Mouse (Mus musculus): Measurements from ENCODE around the gene Cym. TPM values are rescaled to one million over a fixed set of nuclear protein-coding genes. Genes with fewer than 3 reads are reported as not detected.

Cym gene
- 1.0 and 7.4 TPM in 2 replicates for polyA plus RNA-seq (2015; fragmentation: Nextera tagmentation; extraction: Ambion mirVana)

DNA sequence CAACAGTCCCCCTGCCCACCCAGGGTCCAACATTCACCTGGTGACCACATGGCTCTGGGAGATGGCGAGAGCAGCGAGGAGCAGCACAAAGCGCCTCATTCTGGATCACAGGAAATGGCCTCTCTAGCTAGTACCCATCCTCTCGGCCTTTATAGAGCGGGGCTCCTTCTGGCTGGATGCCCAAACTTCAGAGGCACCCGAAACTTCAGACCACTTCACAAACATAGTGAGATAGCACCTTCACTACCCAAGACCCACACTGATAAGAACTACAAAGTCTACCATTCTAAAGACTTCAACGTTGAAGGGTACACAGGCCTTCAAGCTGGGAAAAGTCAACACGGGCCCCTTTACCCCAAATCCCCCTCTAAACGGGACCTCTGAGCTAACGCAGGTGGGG is at the start of gene Cym:
Gene Cym (minus strand): TSS at position 125 of the 400 bp plus-strand sequence.
- Histone ChIP-seq H3K27ac (replicated peaks) (no peak within 1 kb of the TSS), H3K9ac (no peak within 1 kb of the TSS), H3K4me3 (no peak within 1 kb of the TSS), H3K36me3 (no peaks in the 10 kb centered on the region), H3K9me3 (peaks cover 7% of the 10 kb centered on the region; the same call in 1 of the 2 replicates), H3K4me2 (no peak within 1 kb of the TSS), H3K4me1 (peaks cover 3% of the 10 kb centered on the region; the same call in 1 of the 2 replicates), H3K27me3 (replicated peaks) (peaks cover 7% of the 10 kb centered on the region; the same call in 1 of the 2 replicates)
- no peak for ATAC-seq (ENCODE audit: extremely low read depth, insufficient number of reproducible peaks, low FRiP score, low TSS enrichment)
- WGBS, result 66% methylated on average over 10 of the region's 10 CpGs

DNA sequence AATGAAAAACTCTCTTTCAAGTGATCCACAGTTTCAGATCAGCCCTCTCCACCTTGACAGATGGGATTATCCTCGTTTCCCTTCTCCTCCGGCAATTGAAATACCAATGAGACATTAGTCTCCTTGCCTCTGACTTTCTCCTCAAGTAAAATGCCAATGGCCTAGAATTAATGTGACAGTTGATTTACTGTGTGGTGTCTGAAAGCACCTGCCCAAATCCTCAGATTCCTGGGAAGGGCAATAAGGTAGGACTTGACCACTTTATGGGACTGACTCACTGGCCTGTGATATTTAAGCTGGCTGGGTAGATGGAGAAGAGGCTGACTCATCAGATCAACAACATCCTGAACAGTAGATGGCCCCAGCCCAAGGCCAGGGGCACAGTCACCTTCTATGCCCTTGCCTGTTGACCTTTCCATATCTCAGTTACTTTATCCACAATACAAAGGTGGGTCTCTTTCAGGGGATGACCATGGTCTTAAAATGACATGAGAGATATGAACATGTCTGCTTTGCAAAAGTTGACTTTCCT is 45.3 kb upstream of the Cym start:
- Histone ChIP-seq H3K9ac (no peak overlapping the region), H3K9me3 (no peaks in the 10 kb centered on the region), H3K4me3 (no peak overlapping the region), H3K27ac (replicated peaks) (no peak overlapping the region), H3K36me3 (no peaks in the 10 kb centered on the region), H3K4me1 (0 out of 2 replicates have a peak, but pooled peaks cover under 1% of the 10 kb centered on the region), H3K27me3 (replicated peaks) (no peaks in the 10 kb centered on the region), H3K4me2 (no peak overlapping the region)
- WGBS, result 71% methylated on average over 2 of the region's 2 CpGs
- no peak for ATAC-seq (ENCODE audit: extremely low read depth, insufficient number of reproducible peaks, low FRiP score, low TSS enrichment)

DNA sequence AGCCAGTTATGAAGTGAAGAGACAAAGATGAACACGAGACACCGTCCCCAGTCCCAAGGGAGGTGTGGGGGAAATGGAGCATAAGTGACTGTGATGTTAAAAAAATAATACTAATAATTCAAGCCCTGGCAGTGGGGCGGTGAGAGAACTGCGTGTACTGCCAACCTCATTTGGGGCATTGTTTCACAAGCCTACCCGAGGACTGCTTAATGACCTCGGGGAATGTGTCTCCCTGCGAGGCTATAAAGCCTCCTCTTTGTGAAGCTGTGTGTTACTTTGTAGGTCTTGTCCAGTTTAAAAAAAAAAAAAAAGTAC is 40.3 kb upstream of the Cym start:
- WGBS, result 69% methylated on average over 7 of the region's 7 CpGs
- no peak overlapping the region for H3K27ac ChIP-seq (replicated peaks)
- ATAC-seq (ENCODE audit: extremely low read depth, insufficient number of reproducible peaks, low FRiP score, low TSS enrichment), result no peak
- no peak overlapping the region for H3K4me3 ChIP-seq
- no peaks in the 10 kb centered on the region for H3K27me3 ChIP-seq (replicated peaks)
- 0 out of 2 replicates have a peak, but pooled peaks cover 5% of the 10 kb centered on the region for H3K4me1 ChIP-seq
- no peak overlapping the region for H3K4me2 ChIP-seq
- no peaks in the 10 kb centered on the region for H3K9me3 ChIP-seq
- no peaks in the 10 kb centered on the region for H3K36me3 ChIP-seq
- H3K9ac ChIP-seq, result no peak overlapping the region

DNA sequence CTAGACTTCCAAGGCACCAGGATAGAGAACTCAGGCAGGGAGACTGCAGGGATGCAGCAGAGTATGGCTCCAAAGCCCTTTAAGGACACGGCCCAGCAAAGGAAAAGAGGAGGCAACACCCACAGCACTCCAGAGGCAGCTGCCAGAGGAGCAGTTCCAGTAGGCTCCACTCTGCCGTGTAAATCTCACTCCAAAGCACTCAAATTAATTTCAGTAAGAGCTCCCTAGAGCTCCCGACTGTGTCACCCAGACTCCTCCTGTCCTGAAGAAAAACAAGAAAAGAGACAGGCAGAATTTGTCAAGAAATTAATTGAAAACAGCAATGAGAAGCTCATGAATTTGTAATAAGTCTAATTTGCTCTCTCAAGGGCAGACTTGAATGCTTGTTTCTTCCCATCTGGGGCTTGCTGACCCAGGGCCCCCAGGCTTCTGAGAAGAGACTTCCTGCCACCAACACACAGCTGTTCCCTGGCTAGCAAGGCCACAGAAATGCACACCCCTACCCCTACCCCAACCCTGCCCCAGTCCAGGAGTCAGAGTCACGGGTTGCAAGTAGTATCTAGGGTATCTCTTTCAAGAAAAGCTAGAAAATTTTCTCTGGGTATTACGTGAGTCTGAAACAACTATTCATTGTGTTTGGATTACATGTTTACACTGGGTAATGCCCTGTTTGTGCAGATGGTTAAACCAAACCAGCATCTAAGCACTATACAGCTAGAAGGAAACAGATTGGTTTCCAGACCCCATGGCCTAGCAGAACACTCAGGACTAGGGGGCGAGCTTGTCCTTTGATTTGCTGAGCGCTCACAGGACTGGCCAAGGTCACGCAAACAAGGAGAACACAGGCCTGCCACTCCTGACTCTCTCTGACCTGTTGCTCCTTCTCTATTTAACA is 39.7 kb upstream of the Cym start:
- H3K4me2 ChIP-seq, result no peak overlapping the region
- no peaks in the 10 kb centered on the region for H3K9me3 ChIP-seq
- H3K27me3 ChIP-seq (replicated peaks), result no peaks in the 10 kb centered on the region
- H3K36me3 ChIP-seq, result no peaks in the 10 kb centered on the region
- no peak overlapping the region for H3K9ac ChIP-seq
- no peak overlapping the region for H3K27ac ChIP-seq (replicated peaks)
- WGBS, result 50% methylated on average over 8 of the region's 8 CpGs
- H3K4me1 ChIP-seq, result 0 out of 2 replicates have a peak, but pooled peaks cover 5% of the 10 kb centered on the region
- no peak for ATAC-seq (ENCODE audit: extremely low read depth, insufficient number of reproducible peaks, low FRiP score, low TSS enrichment)
- no peak overlapping the region for H3K4me3 ChIP-seq

GRCm38 (mm10) chr3:107257924-107258323 is 36.4 kb upstream of the Cym start:
- Histone ChIP-seq H3K36me3 (no peaks in the 10 kb centered on the region), H3K9me3 (no peaks in the 10 kb centered on the region), H3K27ac (replicated peaks) (no peak overlapping the region), H3K4me2 (no peak overlapping the region), H3K9ac (no peak overlapping the region), H3K27me3 (replicated peaks) (no peaks in the 10 kb centered on the region), H3K4me1 (0 out of 2 replicates have a peak, but pooled peaks cover 5% of the 10 kb centered on the region), H3K4me3 (no peak overlapping the region)
- 58% methylated on average over 5 of the region's 5 CpGs for WGBS
- no peak for ATAC-seq (ENCODE audit: extremely low read depth, insufficient number of reproducible peaks, low FRiP score, low TSS enrichment)

GRCm38 (mm10) chr3:107256724-107257123 is 35.2 kb upstream of the Cym start:
- Histone ChIP-seq H3K36me3 (no peaks in the 10 kb centered on the region), H3K4me2 (no peak overlapping the region), H3K27ac (replicated peaks) (no peak overlapping the region), H3K4me3 (no peak overlapping the region), H3K4me1 (0 out of 2 replicates have a peak, but pooled peaks cover 3% of the 10 kb centered on the region), H3K9ac (no peak overlapping the region), H3K27me3 (replicated peaks) (no peaks in the 10 kb centered on the region), H3K9me3 (no peaks in the 10 kb centered on the region)
- no peak for ATAC-seq (ENCODE audit: extremely low read depth, insufficient number of reproducible peaks, low FRiP score, low TSS enrichment)
- 70% methylated on average over 7 of the region's 7 CpGs for WGBS

DNA sequence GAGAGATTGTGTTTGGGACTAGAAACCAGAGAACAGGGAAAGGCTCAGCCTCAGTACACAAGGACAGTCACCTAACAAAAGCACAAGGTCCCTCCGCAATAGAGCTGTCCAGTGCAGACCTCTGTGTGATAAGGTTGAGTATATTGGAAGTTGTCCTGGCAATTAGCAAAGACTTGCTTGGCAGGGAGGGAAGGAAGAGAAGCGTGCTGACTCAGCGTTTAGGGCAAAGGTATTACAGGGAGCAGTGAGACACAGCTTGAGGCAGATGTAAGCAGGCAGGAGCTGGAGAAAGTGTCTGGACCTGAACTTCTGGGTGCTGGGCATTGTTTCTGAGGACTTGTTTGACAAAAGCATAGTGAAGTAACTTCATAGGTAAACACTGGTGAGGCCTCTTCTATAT is 34.5 kb upstream of the Cym start:
- Histone ChIP-seq H3K4me2 (no peak overlapping the region), H3K4me1 (no peaks in the 10 kb centered on the region), H3K27me3 (replicated peaks) (no peaks in the 10 kb centered on the region), H3K9ac (no peak overlapping the region), H3K36me3 (no peaks in the 10 kb centered on the region), H3K9me3 (no peaks in the 10 kb centered on the region), H3K4me3 (no peak overlapping the region), H3K27ac (replicated peaks) (no peak overlapping the region)
- WGBS, result 67% methylated on average over 3 of the region's 3 CpGs
- ATAC-seq (ENCODE audit: extremely low read depth, insufficient number of reproducible peaks, low FRiP score, low TSS enrichment), result no peak

DNA sequence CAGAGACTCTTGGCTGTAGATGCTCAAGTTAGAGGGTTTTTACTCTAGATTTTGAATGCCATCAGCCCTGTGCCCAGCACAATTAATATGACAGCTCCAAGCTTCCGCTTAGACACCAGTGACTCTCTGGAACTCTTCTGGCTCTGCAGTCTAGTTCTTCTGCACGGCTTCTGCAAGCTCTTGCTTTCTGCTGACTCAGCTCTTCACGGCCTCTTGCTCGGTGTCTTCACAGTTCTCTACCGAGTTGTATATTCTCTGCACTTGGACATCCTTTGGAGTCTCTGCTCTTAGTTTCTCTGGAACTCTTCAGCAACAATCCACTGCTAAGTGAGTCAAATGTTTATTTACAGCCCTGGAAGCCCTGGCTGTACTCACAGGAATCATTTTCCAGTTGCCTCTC is 32.4 kb upstream of the Cym start:
- no peak for ATAC-seq (ENCODE audit: extremely low read depth, insufficient number of reproducible peaks, low FRiP score, low TSS enrichment)
- 70% methylated on average over 5 of the region's 5 CpGs for WGBS
- H3K27ac ChIP-seq (replicated peaks), result no peak overlapping the region
- H3K4me3 ChIP-seq, result no peak overlapping the region
- H3K4me1 ChIP-seq, result no peaks in the 10 kb centered on the region
- no peak overlapping the region for H3K4me2 ChIP-seq
- no peaks in the 10 kb centered on the region for H3K36me3 ChIP-seq
- H3K9me3 ChIP-seq, result no peaks in the 10 kb centered on the region
- no peak overlapping the region for H3K9ac ChIP-seq
- H3K27me3 ChIP-seq (replicated peaks), result no peaks in the 10 kb centered on the region

DNA sequence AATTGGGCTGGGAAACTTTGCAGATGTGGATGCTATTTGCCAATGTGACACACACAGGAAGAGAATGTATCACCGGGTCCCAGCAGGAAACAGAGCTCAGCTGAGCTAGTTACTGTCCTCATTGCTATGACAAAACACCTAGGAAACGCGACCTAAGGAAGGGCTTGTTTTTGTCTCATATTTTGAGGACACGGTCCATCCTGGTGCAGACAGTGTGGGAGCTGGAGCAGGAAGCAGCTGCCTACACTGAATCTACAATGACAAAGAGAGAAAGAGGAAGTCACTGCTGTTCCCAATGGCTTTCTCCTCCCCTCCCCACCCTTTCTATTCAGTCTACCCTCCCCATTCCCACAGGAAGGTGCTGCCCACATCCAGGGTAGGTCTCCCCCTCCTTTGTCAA is 30.5 kb upstream of the Cym start:
- Histone ChIP-seq H3K36me3 (no peaks in the 10 kb centered on the region), H3K27me3 (replicated peaks) (no peaks in the 10 kb centered on the region), H3K27ac (replicated peaks) (no peak overlapping the region), H3K9ac (no peak overlapping the region), H3K9me3 (no peaks in the 10 kb centered on the region), H3K4me1 (no peaks in the 10 kb centered on the region), H3K4me2 (no peak overlapping the region), H3K4me3 (no peak overlapping the region)
- no peak; the same call in 1 of the 2 replicates for ATAC-seq (ENCODE audit: extremely low read depth, insufficient number of reproducible peaks, low FRiP score, low TSS enrichment)
- 52% methylated on average over 4 of the region's 4 CpGs for WGBS

- no peak overlapping the region for H3K27ac ChIP-seq (replicated peaks)
- no peak for ATAC-seq (ENCODE audit: extremely low read depth, insufficient number of reproducible peaks, low FRiP score, low TSS enrichment)
- no peak overlapping the region for H3K9ac ChIP-seq
- WGBS, result 25% methylated on average over 2 of the region's 2 CpGs
- H3K4me1 ChIP-seq, result no peaks in the 10 kb centered on the region
- H3K4me2 ChIP-seq, result no peak overlapping the region
- H3K9me3 ChIP-seq, result no peaks in the 10 kb centered on the region
- no peaks in the 10 kb centered on the region for H3K36me3 ChIP-seq
- H3K27me3 ChIP-seq (replicated peaks), result 0 out of 2 replicates have a peak, but pooled peaks cover 2% of the 10 kb centered on the region
- no peak overlapping the region for H3K4me3 ChIP-seq
Observed at GRCm38 (mm10) chr3:107250320-107250719, 28.8 kb upstream of the Cym start.

DNA sequence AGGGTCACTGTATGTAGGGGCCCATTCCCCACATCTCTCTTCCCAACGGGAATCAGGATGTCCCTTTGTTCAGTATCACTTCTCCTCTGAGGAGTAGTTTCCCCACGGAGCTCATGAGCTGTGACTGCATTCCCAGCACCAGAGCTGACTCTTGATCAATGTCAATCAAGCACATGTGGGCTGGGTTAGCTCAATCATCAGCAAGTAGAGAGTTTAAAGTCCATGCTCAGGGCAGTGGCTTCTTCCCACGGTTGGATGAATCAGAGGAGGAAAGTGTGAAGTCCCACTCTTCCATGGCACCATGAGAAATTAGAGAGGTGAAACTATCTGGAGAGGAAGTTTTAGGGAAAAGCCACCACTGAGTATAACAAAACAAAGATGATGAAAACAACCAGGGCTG is 27.5 kb upstream of the Cym start:
- 35% methylated on average over 3 of the region's 3 CpGs for WGBS
- no peak for ATAC-seq (ENCODE audit: extremely low read depth, insufficient number of reproducible peaks, low FRiP score, low TSS enrichment)

More for the DNA sequence above, 27.5 kb upstream of the Cym start:
- Histone ChIP-seq H3K4me1 (no peaks in the 10 kb centered on the region), H3K4me2 (no peak overlapping the region), H3K27ac (replicated peaks) (no peak overlapping the region), H3K9me3 (no peaks in the 10 kb centered on the region), H3K4me3 (no peak overlapping the region), H3K27me3 (replicated peaks) (peaks cover 8% of the 10 kb centered on the region; the same call in 1 of the 2 replicates), H3K9ac (no peak overlapping the region), H3K36me3 (no peaks in the 10 kb centered on the region)

Measured in heart, embryonic 13.5 days (tissue).